Mouse (Mus musculus): ENCODE results near the gene Bst2. TPM values are rescaled to one million over a fixed set of nuclear protein-coding genes. Genes with fewer than 3 reads are reported as not detected.

Gene Bst2
- polyA plus RNA-seq, 1 experiment from 2014 or later, result 57.0 TPM

- WGBS (ENCODE audit: insufficient replicate concordance), result 61% methylated on average over 1 of the region's 1 CpGs
- no peak for ATAC-seq
- no peaks in the 10 kb centered on the region for H3K36me3 ChIP-seq (replicated peaks; ENCODE audit: insufficient read depth, low read length)
- DNase-seq, result no peak
- H3K9ac ChIP-seq (replicated peaks), result no peak overlapping the region
- TF ChIP-seq EP300 (IDR thresholded peaks at IDR 0.05; ENCODE audit: low read depth), result no peak
- no peak for TF ChIP-seq CTCF (IDR thresholded peaks at IDR 0.05; ENCODE audit: low read depth)
- no peak overlapping the region for H3K4me2 ChIP-seq (ENCODE audit: low read depth, low read length)
- peaks cover 11% of the 10 kb centered on the region for H3K4me1 ChIP-seq (ENCODE audit: insufficient read depth)
- no peak overlapping the region for H3K27ac ChIP-seq (ENCODE audit: low read depth)
- H3K27me3 ChIP-seq (ENCODE audit: insufficient read depth, low read length), result no peaks in the 10 kb centered on the region
- H3K4me3 ChIP-seq (ENCODE audit: low read depth, low read length), result no peak overlapping the region
- H3K9me3 ChIP-seq (ENCODE audit: low read length), result no peaks in the 10 kb centered on the region
Measured at GRCm38 (mm10) chr8:71575020-71575419, 37.8 kb upstream of the Bst2 start.

- Histone ChIP-seq H3K4me3 (ENCODE audit: low read depth, low read length) (no peak overlapping the region), H3K9ac (replicated peaks) (no peak overlapping the region), H3K27ac (ENCODE audit: low read depth) (no peak overlapping the region), H3K27me3 (ENCODE audit: insufficient read depth, low read length) (no peaks in the 10 kb centered on the region), H3K9me3 (ENCODE audit: low read length) (no peaks in the 10 kb centered on the region), H3K4me1 (ENCODE audit: insufficient read depth) (peaks cover 17% of the 10 kb centered on the region), H3K36me3 (replicated peaks; ENCODE audit: insufficient read depth, low read length) (no peaks in the 10 kb centered on the region), H3K4me2 (ENCODE audit: low read depth, low read length) (no peak overlapping the region)
- WGBS (ENCODE audit: insufficient replicate concordance), result 77% methylated on average over 7 of the region's 7 CpGs
- TF ChIP-seq CTCF (IDR thresholded peaks at IDR 0.05; ENCODE audit: low read depth) (no peak), EP300 (IDR thresholded peaks at IDR 0.05; ENCODE audit: low read depth) (no peak)
- DNase-seq (no peak), ATAC-seq (no peak)
Measured at GRCm38 (mm10) chr8:71574426-71574825, 37.2 kb upstream of the Bst2 start.

- WGBS (ENCODE audit: insufficient replicate concordance), result 76% methylated on average over 9 of the region's 9 CpGs
Measured at GRCm38 (mm10) chr8:71572847-71573633, 35.8 kb upstream of the Bst2 start.

GRCm38 (mm10) chr8:71572077-71572476 is 34.8 kb upstream of the Bst2 start:
- no peaks in the 10 kb centered on the region for H3K9me3 ChIP-seq (ENCODE audit: low read length)
- no peak overlapping the region for H3K4me2 ChIP-seq (ENCODE audit: low read depth, low read length)
- H3K4me1 ChIP-seq (ENCODE audit: insufficient read depth), result peaks cover 27% of the 10 kb centered on the region
- TF ChIP-seq EP300 (IDR thresholded peaks at IDR 0.05; ENCODE audit: low read depth) (no peak), CTCF (IDR thresholded peaks at IDR 0.05; ENCODE audit: low read depth) (no peak)
- H3K9ac ChIP-seq (replicated peaks), result no peak overlapping the region
- WGBS (ENCODE audit: insufficient replicate concordance), result 85% methylated on average over 2 of the region's 2 CpGs
- no peaks in the 10 kb centered on the region for H3K36me3 ChIP-seq (replicated peaks; ENCODE audit: insufficient read depth, low read length)
- H3K27ac ChIP-seq (ENCODE audit: low read depth), result no peak overlapping the region
- no peak overlapping the region for H3K4me3 ChIP-seq (ENCODE audit: low read depth, low read length)
- DNase-seq (no peak), ATAC-seq (no peak)
- H3K27me3 ChIP-seq (ENCODE audit: insufficient read depth, low read length), result peaks cover 3% of the 10 kb centered on the region; the same call in 1 of the 2 replicates

More at GRCm38 (mm10) chr8:71572847-71573633, 35.8 kb upstream of the Bst2 start:
- no peaks in the 10 kb centered on the region for H3K9me3 ChIP-seq (ENCODE audit: low read length)
- no peak overlapping the region for H3K4me2 ChIP-seq (ENCODE audit: low read depth, low read length)
- H3K27me3 ChIP-seq (ENCODE audit: insufficient read depth, low read length), result peaks cover 3% of the 10 kb centered on the region; the same call in 1 of the 2 replicates
- no peak overlapping the region for H3K9ac ChIP-seq (replicated peaks)
- ATAC-seq (no peak), DNase-seq (peak; percentile 60)
- H3K36me3 ChIP-seq (replicated peaks; ENCODE audit: insufficient read depth, low read length), result no peaks in the 10 kb centered on the region
- H3K27ac ChIP-seq (ENCODE audit: low read depth), result no peak overlapping the region
- H3K4me1 ChIP-seq (ENCODE audit: insufficient read depth), result peaks cover 27% of the 10 kb centered on the region
- TF ChIP-seq CTCF (IDR thresholded peaks at IDR 0.05; ENCODE audit: low read depth) (no peak), EP300 (IDR thresholded peaks at IDR 0.05; ENCODE audit: low read depth) (no peak)
- no peak overlapping the region for H3K4me3 ChIP-seq (ENCODE audit: low read depth, low read length)

- Histone ChIP-seq H3K36me3 (replicated peaks; ENCODE audit: insufficient read depth, low read length) (no peaks in the 10 kb centered on the region), H3K4me2 (ENCODE audit: low read depth, low read length) (peak overlapping the region; percentile 81), H3K4me3 (ENCODE audit: low read depth, low read length) (peak overlapping the region; percentile 57), H3K27ac (ENCODE audit: low read depth) (peak overlapping the region; percentile 57), H3K4me1 (ENCODE audit: insufficient read depth) (peaks cover 27% of the 10 kb centered on the region), H3K9ac (replicated peaks) (peak overlapping the region; percentile 19), H3K27me3 (ENCODE audit: insufficient read depth, low read length) (peaks cover 3% of the 10 kb centered on the region; the same call in 1 of the 2 replicates), H3K9me3 (ENCODE audit: low read length) (no peaks in the 10 kb centered on the region)
- TF ChIP-seq CTCF (IDR thresholded peaks at IDR 0.05; ENCODE audit: low read depth) (no peak), EP300 (IDR thresholded peaks at IDR 0.05; ENCODE audit: low read depth) (peak; percentile 48; the same call in 1 of the 2 replicates)
- WGBS (ENCODE audit: insufficient replicate concordance), result 1% methylated on average over 41 of the region's 41 CpGs
- ATAC-seq (peak; percentile 84), DNase-seq (peak; percentile 90)
Measured at GRCm38 (mm10) chr8:71570291-71570954, 33.2 kb upstream of the Bst2 start.
